Mouse (Mus musculus) spleen, postnatal 36 days (tissue): Measurements from ENCODE around the gene Npr3.
"Not testable (repeated sequence)": the region's sequence is repeated elsewhere in the genome, so short reads cannot be mapped to it uniquely, and the experiment has no call there.

Experiments
- DNase-seq, 2 experiments: peaks; one replicate each; pipeline ENCODE4 v3.0.0; 2022; ENCODE audit warnings: low spot score in 2 of 2, mixed read lengths in 1 of 2

Npr3 gene

DNA sequence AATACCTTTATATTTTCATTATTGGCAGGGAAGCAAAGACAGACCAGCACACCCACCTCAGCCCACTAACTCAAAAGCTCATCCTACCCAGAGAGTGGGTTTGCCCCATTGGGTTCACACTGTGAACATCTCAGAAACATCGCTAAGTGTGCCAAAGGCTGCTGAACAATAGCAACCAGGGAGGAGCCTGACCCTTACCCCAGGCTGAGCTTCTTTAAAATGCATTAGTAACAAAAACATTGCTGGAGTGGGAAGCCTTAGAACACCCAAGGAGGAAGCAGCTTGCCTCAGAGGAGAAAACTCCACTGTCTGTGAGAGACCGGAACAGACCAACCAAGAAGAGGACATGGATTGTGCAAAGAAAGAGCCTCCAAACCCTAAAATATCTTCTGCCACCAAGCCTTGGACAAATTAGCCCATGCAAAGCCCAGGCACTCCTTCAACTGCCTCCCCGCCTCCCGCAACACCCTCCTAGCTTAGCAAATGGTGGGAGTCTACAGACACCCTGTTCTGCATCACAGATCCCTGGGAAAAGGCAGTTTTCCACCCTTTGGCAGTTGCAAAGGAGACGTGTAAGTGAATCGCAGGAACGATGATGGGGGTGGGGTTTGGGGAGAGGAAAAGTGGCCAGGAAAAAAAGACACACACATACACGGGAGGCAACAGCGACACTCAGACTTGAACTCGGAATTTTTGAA lies 24.4 kb downstream of the Npr3 start:
- DNase-seq, result no peak

DNA sequence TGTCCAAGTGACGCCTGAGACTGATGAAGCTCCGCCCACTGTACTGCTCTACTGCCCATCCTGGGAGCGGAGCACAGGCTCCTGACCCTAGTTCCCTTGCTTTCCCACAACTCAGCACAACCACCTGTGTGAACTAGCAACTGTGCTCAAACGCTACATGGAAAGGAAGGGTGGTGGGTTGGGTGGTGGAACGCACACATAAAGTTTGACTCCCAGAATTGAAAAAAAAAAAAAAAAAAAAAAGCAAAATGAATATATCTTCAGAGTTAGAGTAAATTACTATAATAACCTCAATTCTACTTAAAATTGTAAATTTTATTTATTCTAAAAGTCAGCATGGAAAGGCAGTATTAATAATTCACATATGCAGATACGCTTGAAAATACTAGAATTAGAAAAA lies 25.3 kb downstream of the Npr3 start:
- DNase-seq, result no peak

DNA sequence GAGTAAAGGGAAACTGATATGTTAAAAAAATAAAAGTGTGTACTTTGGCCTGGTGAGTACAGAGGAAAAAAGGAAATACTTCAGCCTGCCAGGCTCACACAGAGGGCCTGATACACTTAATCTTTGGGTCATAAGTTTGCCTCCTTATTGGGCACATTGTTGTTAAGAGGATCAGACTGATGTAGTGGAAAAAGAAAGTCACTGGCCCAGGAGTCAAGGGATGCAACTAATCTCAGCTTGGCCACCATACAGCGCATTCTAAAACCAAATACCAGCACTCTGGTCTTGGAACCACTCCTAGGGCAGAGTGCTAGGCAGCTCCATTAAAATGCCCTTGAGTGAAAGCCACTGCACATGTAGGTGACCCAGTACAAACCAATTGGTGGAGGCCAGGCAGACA lies 28.8 kb downstream of the Npr3 start:
- no peak for DNase-seq

DNA sequence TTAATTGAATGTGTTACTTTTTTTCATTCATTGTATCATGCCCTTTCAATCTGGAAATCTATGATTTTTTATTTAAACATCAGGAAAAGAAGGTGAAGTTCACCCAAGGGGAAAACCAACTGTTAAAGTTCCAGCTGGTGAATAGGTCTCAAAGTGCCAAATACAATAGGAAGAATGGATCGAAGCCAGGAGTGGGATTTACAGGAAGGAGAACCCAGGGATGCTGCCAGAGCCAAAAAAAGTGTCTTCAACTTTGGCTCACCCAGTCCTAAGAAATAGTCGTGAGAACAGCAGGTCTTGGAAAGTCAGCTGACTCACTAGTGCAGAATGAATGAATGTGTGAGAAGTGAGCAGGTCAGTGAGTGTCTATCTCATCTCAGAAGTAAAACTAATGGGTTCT lies 29.8 kb downstream of the Npr3 start:
- DNase-seq, result no peak

DNA sequence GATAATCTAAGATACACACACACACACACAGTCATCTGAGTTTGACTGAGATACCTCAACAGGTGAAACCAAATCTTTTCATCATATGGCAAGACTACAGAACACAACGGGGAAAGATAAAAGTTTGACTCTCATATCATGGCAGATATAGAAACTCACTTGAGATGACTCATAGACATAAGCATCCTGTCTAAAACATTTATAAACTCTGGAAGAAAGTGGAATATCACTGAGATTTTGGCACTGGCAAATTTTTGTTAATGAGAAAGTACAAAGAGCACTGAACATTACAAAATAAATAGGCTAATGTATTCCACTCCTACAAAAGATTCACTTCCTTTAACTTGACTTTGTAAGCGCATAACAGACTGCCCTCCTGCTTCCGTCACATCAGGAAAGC lies 40.2 kb downstream of the Npr3 start:
- DNase-seq, result no peak

- no peak for DNase-seq
Measured at GRCm38 (mm10) chr15:11863540-11863818, 43.6 kb downstream of the Npr3 start.

DNA sequence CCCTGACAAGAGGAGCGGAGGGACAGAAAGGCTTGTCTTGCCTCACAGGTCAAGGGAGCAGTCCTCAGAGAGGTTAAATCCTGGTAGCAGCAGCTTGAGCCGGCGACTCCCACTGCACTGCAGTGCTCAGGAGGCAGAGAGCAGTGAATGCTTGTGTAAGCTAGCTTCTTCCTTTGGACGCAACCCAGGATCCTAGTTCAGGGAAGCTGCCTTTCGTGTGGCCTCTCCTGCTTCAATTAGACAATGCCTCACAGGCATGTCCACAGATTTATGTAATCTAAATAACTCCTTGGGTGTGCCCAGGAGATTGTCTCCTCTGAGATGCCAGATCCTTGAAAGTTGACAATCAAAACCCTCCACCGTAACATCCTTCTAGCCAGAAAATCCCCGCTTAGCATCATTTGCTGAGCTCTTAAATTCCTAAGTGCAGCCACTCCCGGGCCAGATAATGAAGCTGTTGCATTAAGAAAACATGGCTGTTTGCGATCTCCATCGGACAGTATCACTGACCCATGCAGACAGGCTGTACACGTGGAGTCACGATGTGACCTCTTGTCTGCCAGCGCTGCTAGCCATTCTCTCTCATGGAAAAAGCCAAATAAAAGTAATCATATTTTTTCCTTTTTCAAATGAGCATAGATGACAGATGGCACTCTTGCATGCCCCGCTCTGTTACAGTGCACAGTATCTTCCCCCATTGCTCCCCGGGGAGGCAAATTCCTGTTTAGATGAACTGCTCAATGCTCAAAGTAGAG lies 44.1 kb downstream of the Npr3 start:
- no peak for DNase-seq

- no peak for DNase-seq
Measured at GRCm38 (mm10) chr15:11862253-11862652, 44.8 kb downstream of the Npr3 start.

DNA sequence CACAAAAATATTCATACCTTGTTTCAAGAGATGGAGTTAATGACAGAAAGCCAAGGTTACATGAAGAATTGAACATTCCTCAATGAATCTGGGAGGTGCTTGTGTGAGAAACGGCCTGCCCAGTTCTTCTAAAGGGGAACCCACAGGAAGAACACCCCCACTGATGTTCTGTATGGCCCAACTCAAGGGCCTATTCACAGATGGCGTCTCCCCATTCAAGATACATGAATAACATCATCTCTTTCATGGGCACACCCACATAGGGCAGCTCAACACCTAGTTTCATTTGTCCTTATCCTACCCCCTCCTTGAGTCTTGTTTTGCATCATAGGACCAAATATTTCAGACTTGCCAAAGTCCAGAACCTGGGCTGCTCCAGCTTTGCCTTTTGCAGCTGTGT lies 46.8 kb downstream of the Npr3 start:
- no peak for DNase-seq

DNA sequence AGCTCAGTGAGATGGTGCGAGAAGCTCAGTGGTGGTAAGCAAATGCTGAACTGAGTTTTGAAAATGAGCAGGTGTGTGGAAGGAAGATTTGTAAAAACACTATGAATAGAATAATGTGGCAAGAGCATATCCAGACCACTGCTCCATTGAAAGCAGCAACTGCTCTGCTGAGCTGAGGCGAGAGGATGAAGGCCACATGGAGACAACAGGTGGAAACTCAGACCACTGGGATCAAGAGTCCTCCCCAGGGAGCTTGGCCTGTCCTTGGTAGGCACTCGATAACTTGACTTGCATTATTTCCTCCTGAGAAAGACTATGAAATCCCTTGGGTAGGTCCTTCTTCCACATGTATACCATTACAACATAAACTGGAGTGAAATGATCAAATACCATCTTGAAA lies 47.3 kb downstream of the Npr3 start:
- DNase-seq, result no peak

DNA sequence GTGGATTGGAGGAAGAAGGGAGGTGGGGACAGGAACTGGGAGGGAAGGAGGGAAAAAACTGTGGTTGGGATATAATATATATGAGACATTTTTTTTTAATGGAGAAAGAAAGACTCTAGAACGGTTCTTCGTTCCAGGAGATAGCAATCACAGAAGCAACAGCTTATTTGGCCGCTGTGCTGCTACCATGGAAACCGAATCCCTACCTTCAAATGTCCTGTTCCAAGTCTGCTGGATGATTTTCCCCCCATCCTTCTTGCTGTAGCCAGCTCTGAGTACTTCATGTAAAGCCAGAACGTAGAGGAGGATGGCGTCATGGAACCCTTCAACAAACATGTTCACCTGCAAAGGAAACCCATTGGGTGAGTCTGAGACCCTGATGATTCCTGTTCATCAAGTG lies 48.7 kb downstream of the Npr3 start:
- no peak for DNase-seq

DNA sequence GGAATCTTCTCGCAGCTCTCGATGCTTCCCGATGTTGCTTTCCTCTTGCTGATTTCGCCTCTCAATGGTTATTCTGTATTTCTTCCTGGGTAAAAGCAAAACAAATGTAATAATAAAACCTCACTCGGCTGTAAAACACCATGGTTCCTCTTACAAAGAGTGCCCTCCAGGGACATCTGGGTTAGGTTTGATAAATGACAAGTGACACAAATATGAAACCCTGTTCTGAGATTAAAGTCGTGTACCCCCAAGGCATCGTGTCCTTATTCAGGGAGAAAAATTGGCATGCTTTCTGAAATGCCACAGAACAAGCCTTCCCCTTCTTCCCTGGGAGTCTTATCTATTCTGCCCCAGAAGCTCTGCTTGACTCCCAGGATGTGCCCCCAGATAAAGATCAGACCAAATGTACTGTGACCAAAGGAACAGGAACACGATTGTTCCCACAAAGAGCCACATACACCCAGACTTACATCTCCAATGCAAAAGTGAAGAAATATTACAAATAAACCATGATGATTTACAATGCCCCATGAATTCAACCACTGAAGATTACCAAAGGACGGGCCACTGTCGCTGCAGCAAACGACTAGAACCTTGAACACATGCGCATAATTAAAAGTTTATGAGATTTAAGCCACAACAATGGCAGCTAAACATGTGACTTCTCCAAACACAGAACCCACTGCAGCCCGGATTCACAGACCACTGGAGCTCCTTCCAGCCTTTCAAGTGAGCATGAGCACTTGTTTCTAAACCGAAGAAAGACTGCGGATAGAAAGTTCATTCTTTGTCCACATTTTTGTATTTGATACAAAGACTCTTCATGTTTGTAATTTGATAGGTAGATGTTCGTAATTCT lies 61.7 kb downstream of the Npr3 start:
- no peak for DNase-seq

- no peak for DNase-seq
Measured at GRCm38 (mm10) chr15:11844115-11844514, 63.0 kb downstream of the Npr3 start.

GRCm38 (mm10) chr15:11841828-11842227 lies 65.3 kb downstream of the Npr3 start:
- DNase-seq, result no peak

DNA sequence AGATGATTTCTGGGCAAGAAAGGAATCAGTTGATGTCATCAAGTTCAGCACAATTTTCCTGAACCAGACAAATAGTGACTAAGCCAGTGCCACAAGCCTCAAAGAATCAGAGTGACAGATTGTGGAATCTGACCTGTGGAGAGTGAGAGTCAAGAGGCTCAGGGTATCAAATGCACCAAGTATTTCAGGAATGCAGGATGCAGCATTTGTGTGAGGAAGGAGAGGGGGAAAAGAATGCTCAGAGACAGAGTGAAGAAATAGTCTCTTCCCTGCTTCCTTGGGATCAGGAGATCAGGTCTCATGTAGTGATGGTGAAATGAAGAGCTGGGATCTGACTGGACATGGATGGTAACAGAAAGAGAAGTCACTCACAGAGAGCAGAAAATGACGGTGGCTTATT lies 71.2 kb downstream of the Npr3 start:
- no peak for DNase-seq

- not testable (repeated sequence) for DNase-seq
Measured at GRCm38 (mm10) chr15:11822347-11822746, 84.7 kb downstream of the Npr3 start.

DNA sequence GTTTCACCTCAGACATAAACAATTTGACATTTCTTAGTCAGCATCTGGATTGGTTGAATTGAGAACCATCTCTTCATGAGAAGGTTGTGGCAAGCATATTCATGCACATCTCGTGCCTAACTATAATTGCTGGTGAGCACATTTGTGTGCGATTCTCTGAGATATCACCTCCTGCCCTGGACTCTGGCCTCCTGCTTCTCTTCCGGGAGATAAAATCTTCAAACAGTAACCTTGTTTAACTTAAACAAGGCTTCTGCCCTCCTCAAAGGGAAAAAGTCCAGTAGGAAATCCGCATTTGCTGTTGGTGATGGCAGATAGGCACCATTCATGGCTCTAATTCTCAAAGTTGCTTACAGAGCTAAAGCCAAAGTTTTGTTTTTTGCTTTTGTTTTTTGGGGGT lies 91.5 kb downstream of the Npr3 start:
- no peak for DNase-seq

- DNase-seq, result no peak
Measured at GRCm38 (mm10) chr15:11803576-11803975, 103.5 kb downstream of the Npr3 start.

DNA sequence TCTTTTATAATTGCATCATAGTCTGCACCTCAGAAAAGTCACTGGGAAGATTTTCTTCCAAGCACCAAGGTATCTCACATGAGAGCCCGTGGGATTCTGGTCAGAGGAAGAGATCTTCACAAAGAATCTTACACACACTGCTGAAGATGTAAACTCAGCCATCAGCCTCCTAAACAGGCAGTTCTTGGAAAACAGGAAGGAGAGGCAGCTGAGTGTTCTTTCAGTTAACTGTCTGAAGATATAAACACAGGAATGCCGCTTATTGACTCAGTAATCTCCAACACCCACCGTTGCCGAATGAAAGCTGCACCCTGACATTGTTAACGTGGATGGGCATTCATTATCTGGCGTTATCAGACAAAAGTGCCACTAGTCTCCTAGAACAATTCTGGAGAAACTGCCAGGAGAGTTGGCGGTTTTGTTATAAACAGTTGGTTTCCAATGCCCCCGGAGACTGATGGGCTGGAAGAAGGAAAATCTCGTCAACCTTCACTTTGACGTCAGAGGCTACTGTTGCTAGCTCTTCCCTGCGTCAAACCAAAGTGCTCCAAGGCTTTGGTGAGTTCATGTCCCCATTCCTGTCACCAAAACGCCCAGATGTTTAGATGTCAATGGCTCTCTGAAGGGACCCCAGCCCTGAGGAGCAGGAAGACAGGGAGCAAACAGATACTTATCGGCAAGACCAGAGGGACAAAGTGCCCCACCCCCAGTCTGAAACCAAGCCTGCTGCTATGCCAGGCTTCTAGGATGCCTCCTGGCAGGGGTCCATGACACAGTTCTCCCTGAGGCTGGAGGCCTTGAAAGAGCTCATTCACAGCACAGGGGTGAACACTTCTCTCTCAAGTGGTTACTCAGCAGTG lies 105.0 kb downstream of the Npr3 start:
- no peak for DNase-seq

DNA sequence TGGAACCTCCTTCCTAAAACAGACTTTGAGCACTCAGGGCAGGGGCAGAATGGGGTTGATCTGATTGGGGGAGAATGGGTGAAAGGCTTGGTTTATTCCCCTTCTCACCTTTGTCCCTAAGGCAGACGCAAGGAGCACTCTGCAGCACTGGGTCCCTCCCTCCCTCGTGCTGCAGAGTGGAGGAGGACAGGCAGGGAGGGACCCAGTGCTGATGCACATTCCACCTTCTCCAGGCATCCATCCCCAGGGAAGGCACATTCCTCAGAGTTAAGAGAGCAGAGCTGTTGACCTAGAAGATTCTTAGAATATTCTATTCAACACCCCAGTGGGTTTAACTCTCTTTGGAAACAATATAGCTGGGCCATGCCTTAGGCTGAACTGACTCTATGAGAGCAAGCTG lies 112.5 kb downstream of the Npr3 start:
- DNase-seq, result no peak
